Mouse (Mus musculus) megakaryocyte progenitor cell, adult 5-6 weeks (primary cell): ENCODE results near the gene Meioc. TPM values are rescaled to one million over a fixed set of nuclear protein-coding genes. Genes with fewer than 3 reads are reported as not detected.

Experiments
- ATAC-seq: replicated peaks from 2 replicates; pipeline ENCODE4 v1.8.0; 2016; ENCODE audit warnings: mild to moderate bottlenecking, moderate TSS enrichment, inconsistent platforms; ENCODE audit not compliant: poor library complexity
- total RNA-seq, 2 experiments: library from RNA; stranded (forward) in 1 of 2; stranded (reverse) in 1 of 2; fragments of 157-497, 149-512 nt in 1 of 2; fragments of 200-1000 nt in 1 of 2; gene quantifications; 2 replicates each; pipeline versions ENCODE4 v1.2.3 to v1.2.4; 2015 to 2017

Gene Meioc
- not detected in 2 replicates for total RNA-seq (2015)
- total RNA-seq (2017), result not detected in 2 replicates

DNA sequence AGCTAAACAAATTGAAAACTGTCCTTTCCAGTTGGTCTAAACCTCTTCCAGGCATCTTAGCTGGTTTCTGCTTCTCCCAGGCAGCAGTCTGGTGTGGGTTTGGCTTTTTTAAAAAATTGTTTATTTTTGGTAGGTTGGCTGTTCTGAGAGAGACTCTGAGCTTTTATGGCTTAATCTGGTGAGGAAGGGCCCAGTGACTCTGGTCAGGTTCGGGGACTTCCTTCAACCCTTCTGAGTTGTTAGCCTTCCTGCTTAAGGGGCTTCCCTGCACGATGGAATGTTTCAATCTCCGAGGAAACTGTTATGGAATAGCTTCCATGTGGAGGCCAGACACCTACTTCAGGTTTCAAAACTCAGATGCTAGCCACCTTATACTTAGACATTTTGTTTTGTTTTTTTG is at the start of gene Meioc:
Meioc (plus strand) TSS at position 301 of the 400 bp plus-strand sequence.
- ATAC-seq, result no peak

DNA sequence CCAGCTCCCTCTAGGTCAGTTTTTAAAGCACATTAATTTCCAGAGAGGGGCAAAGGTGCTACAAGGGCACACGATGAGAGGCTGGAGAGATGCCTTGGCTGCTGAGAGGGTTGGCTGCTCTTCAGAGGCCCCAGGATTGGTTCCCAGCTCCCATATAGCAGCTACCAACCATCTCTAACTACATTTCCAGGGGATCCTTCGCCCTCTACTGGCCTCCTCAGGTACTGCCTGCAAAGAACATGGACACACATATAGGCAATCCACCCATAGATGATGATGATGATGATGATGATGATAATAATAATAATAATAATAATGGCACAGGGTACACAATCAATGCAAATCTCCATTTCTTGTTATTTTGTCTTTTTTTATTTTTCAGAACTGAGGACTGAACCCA is 44.1 kb upstream of the Meioc start:
- no peak for ATAC-seq

DNA sequence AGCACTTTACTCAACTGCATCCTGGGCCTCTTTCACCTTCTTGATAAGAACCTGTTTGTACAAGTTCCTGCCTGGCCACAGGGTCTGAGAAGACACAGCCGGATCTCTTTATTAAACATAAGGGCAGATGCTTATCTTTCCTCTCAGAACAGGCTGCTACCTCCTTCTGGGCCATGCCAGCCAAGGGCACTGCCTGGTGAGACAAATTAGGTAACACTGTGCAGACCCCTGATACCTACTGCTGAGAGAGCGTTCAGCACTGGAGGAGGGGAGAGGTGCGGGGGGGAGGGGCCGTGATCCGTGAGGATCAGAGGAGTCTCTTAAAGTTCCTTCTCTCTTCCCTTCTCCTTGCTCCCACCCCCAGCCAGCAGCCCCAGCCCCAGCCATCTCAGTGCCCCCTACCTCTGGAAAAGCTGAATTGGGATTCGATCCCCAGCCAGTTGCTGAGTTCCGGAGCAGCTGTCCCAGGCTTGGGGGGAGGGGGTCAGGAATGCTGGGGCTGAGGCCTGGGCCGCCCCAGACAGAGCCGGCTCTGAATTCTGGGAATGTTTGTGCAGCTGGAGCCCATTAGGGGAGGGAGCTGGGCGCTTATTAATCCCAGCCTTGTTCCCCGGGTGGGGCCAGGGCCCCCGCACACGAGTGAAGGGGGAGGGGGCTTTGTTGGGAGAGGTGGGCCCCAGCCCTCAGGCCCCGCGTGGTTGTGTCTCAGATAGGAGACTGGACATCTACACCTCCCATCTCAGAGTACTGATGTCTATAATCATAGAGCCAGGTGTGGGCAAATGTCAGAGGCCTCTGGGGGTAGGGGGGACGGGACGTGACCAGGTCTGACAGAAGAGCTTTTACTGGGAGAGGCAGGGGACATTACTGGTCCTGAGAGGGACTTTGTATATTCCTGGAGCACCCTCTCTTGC is 39.4 kb upstream of the Meioc start:
- no peak for ATAC-seq

DNA sequence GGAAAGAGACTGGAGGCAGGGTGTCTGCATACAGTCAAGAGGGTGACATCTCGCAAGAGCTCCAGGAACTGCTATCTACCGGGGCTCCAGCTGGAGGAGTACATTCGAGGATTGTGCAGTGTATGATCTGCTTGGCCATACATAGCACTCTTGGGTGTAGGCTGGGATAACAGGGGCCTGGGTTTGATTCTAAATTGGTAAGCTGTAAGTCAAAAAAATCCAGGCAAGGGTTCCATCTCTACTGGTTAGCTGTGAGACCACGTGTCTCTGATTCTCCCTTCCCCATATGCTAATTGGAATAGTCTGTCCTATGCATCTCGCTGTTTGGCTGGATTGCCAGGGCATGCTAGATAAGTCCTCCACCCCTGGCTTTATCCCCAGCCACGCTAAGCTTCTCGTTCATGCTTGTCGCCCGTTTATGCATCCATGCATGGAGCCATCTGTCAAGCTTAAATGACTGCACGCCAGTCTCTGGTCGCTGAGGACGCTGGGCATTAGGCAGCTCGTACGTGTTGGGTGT is 38.6 kb upstream of the Meioc start:
- no peak for ATAC-seq

DNA sequence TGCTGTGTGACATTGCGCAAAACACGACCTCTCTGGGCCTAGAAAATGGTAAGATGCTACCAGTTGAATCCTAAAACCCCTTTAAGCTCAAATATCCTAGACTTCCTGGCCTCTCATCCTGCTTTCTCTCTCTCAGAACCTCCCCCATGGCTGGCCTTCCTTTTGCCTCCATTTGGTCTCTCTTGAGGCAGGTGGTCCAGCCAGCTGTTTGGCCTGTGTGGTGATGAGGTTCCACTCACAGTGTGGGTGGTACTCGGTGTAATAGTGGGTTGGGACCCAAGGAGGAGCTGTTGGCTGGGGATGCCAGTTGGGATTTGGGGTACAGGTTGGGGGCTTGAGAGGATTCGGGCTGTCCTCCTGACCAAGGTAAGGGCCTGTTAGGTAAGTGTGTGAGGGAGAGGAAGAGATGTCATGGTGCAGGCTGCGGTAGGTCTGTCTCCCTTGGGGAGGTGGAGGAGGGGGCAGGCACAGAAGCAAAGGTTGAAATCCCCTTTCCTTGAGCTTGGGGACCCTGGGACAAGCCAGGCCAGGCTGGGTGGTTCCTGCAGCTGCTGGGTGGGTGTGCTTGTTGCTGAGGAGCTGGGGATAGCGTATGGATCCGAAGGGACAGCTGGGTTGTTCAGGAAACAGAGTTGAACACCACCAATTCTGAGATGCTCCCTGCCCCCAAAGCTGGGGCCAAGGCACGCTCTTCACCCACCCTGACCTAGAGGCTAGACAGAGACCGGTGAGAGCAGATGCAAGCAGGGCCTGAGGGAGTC is 36.2 kb upstream of the Meioc start:
- no peak for ATAC-seq

DNA sequence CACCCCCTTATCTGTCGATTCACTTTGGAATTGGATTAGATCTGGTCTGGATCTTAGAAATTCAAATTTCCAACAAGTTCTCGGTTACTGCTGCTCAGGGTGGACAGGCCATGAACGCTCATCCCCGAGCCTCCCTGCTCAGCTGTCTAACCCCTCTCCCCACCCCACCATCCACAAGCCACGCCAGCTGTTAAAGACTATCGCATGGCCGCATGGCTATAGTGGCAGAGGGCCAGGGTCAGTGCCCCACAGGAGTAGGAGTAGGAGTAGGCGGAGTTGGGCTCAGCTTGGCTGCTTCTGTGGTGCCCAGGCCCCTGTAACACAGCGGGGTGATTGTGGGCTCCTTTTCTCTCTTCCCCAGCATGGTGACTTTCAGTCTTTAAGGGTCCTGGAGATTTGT is 35.0 kb upstream of the Meioc start:
- ATAC-seq, result no peak

DNA sequence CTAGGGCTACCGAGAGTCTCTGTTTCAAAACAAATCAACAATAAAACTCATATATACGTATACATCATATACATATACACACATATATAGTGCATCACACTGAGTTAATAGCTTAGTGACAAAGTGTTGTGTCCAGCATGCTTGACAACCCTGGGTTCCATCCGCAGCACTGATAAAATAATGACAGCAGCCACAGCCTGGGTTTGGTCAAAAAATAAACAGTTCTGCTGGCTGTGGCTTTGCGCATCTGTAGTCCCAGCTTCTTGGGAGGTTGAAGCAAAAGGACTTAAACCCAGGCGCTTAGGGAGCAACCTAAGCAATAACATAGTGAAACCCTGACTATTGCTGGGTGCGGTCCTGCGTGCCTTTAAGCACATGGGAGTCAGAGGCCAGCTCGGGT is 34.1 kb upstream of the Meioc start:
- ATAC-seq, result no peak

DNA sequence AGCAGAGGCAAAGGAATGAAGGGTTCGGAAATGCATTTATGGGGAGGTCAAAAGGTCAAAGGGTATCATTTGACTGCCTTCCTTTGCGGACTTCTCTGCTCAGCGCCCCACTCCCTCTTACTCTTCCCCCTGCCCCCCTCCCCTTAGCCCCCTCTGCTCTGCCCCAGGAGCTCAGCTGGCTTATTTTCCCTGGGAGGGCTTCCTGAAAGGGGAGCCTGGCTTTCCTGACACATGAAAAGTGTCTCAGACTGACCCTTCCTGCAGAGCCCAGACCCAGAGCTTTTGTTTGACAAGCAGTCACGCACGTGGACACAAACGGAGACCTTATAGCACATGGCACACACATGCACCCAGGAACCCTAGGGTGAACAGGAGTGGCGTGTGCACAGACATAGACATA is 32.8 kb upstream of the Meioc start:
- no peak for ATAC-seq

DNA sequence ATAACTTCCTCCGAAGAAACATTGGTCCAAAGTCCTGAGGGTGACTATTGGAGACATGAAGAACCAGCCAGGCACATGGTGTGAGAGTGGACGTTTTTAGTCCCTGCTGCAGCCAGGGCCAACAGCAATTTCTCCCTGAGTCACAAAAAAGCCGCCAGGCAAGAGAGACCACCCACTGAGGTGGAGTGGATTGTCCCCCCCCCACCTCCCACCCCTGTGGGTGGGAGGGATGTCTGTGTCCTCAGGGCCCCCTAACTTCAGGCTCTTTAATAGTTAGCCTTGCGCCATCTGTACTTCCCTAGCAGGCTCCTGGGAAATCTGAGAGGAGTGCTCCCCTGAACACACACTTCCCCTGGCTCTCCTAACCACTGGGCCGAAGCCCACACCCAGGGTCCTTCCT is 32.3 kb upstream of the Meioc start:
- no peak for ATAC-seq

DNA sequence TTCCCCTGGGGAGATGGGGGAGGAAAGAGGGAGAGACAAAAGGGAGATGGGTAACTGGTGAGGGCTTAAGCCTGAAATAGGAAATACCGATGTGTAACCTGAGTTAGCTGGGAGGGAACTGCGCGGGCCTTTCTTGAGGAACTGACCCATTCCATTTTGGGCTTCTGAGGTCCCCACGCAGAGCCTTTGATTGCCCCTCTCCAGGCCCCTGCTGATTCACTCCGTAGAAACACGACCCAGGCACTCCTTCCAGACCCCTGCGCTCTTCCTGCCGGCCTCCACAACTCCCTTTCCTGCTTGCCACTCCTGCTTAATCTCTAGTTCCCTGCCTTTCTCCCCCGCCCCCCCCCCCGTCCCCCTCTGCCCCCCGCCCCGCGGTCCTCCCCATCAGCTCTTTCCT is 30.8 kb upstream of the Meioc start:
- no peak for ATAC-seq

DNA sequence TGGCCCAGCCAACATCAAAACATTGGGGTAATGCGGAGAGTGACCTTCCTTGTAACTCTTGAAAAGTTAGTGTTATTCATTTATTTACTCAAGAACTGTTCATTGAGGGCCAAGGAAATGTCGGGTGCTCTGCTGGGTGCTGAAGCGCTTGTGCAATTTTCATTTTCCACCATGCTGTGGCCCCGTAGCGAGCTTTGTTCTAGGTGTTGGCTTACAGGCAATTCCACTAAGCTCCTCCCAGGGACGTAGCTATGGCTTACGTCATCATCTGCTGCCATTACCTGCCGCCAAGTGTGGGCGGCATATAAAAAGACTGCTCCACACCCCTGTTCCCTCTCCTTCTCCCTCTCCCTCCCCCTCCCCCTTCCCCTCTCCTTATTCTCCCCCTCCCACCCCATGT is 30.1 kb upstream of the Meioc start:
- no peak; the same call in 1 of the 2 replicates for ATAC-seq

DNA sequence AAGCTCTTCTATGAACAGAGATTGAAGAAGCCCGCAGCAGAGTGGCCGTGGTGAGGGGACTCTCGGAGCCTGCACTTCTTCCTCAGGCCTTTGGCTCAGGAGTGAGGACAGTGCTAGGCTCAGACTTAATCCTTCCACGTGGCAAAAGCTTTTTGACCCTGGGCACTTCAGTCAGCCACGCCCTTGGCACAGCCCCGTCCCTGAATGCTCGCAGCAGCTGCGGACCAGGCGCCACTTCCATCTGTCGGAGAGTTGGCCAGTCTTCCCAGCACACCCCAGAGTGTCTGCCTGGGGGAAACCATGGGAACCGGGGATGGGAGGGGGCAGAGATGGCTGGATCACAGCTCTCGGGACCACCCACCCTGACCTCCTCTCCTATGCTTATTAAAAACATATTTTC is 26.6 kb upstream of the Meioc start:
- ATAC-seq, result no peak

DNA sequence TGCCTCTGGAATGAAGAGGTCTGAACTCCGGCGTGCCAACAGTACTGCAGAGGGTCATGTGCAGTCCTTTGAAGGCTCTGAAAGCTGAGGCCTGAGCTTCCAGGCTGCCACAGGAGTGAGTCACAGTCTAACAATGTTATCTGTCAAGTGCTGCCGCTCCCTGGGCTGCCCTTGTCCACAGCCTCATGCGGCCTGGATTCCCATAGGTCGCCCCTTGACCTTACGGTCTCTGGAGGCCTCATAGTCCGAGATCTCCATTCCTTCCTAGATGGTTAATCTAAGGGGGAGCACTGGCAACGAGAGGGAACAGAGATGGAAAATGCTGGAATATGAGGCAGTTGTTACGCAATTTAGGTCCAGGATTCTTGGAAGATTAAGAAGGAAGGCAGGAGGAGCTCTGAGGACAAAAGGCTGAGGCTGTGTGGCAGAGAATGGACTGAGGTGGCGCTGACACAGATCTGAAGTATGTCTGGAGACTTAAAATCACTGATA is 19.6 kb upstream of the Meioc start:
- ATAC-seq, result no peak

DNA sequence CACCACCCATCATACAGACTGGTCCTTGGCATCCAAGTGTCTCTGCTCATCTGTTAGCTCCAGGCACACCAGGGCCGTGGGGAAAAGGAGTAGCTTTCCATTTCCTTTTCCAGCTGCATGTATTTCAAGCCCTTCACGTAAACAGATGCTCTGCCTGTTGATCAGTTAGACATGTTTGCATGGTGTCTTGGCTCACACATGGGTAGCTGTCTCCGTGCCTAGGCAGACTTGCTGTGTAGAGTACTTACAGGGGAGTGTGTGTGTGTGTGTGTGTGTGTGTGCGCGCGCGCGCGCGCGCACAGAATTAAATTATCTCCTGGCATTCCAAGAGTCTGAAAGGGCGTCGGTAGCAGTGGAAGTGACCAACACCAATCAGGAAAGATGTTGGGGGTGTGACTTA is 17.3 kb upstream of the Meioc start:
- no peak for ATAC-seq

DNA sequence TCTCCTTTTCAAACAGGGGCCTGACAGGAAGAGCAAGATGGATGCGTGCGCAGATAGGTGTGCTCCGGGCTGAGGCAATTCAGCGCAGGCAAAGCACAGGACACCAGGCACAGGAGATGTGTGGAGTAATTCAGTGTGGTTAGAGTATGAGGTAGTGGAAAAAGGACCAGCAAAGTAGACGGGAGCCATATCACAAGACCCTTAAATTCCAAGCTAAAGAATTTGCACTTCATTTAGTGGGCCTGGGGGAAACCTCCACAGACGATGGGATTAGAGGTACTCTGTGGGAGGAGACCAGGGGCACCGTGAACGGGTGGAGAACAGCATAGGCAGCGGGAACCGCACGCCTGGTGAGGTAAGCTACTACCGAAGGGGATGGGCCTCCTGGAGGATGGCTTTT is 15.6 kb upstream of the Meioc start:
- no peak for ATAC-seq

DNA sequence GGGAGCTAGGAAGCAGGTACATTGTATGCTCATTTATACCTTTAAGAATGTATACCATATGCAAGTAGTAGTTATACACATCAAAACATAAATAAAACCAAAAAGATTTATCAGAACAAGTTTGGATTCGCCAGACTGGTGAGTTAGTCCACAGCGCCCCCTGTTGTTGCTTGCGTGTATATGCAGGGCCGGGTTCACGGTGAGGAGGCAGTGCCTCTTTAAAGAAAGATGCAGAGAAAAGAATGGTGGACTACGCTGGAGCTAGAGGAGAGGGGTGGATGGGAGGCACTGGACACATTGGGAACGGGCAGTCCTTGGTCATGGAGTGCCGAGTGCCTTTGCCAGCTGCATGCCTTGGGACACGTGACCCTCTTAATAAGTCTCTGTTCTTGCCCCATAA is 12.1 kb upstream of the Meioc start:
- peak; percentile 66 for ATAC-seq

DNA sequence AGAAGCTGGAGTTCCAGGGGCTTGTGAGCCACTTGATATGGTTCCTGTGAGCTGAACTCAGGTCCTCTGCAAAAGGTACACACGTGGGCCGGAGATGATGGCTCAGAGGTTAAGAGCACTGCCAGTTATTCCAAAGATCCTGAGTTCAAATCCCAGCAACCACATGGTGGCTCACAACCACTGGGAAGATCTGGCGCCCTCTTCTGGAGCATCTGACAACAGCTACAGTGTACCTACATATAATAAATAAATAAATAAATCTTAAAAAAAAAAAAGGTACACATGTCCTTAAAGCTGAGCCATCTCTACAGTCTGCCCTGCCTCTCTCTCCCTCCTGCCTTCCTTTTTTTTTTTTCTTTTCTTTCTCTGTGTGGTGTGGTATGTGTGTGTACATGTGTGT is 10.7 kb upstream of the Meioc start:
- ATAC-seq, result no peak

DNA sequence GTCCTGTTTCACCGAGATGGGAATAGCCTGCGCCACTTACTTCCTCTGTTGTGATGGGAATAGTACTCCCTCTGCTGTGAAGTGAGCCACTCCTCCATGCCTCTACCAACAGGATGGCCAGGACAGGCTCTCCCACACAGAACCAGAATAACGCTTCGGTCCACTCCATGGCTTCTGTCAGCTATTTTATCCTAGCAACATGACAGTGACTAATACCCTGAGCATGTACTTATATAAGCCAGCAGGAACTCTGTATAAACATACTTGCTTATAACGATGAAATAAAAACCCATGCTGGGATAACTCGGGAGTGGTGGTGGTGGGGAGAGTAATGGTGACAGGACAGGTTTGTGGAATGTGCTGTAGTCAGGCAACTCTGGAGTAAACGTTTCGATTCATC is 7.6 kb upstream of the Meioc start:
- no peak for ATAC-seq

DNA sequence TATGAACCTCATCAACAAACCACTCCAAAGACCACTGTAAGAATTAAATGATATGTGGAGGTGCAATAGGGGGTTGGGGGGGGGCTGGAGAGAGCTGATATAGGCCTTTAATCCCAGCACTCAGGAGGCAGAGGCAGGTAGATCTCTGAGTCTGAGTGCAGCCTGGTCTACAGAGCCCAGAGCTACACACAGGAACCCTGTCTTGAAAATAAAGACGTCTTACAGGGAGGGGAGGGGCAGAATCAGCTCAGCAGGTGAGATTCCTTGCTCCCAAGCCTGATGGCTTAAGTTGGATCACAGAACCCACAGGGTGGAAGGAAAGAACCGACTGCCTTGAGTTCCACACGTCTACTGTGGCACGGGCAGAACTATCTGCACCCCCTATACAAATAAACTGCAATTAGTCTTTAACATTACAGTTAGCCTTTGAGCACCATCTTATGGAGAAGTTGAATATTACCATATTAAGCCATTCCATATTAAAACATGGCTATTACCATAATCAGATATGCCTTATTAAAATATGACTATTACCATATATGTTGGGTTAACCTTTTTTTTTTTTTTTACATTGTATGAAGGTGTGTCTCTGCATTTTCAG is 7.1 kb upstream of the Meioc start:
- peak; percentile 63 for ATAC-seq

DNA sequence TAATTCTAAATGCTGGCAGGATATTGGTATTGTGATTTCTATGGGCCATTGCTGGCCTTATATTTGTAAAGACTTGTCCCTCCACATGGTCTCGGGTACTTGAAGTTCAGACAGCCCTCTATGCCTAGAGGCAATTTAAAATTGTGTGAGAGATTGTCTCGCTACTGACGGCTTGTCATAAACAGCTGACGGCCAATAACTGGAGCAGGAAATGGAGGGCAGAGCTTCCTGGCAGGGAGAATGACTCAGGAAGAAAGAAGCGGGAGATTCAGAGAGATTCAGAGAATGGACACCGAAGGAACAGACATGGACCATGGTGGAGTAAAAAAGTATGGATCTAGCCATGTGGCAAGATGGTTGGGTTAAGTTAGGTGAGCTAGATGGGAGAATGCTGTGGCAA is 6.6 kb upstream of the Meioc start:
- ATAC-seq, result no peak

DNA sequence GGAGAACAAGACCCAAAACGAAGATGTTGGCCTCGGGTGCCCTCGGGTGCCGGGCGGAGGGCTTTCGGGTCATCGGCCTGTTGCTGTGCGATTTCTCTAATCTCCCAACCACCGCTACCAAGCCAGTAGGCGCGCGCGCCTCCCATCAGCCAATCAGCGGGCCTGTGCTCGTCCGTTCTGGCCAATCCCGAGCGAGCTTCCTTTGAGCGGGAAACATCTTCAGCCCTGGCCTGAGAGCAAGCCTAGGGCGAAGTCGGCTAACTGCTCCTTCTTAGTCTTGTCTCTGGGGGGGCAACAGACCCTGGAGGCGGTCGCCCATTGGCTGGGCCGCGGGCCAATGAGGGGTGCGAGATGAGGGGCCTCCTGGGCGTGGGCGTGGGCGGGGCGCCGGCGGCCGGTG is 1.6 kb downstream of the Meioc start:
- ATAC-seq, result no peak
